In the genomic region with DNA sequence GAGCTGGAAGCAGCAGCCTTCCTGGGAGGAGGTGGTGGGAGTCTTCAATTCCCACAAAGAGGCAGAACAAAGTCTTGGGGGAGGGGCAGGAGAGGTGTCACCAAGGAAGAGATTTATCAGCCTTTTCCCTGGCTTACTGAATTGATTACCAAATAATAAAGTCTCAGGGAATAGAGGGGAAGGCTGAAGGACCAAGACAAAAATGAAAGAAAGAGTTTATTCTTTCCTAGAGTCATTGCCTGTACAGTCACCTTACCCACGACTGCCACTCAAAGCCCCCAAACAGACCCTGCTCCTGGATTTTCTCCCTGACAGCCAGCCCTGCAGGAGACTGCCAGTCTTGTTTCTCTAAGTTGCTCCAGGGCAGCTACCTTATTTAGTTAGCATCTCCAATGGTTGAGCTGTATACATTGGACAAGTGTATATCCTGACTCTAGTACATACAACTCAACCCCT, we compare ENCODE assay signal across 12 mouse cellular contexts. TPM values are rescaled to one million over a fixed set of nuclear protein-coding genes. Genes with fewer than 3 reads are reported as not detected.
DNase-seq lines count a peak whose midpoint lies in the region; ATAC-seq lines count a peak whose summit lies in the region.
"Had no signal": no experiment of that assay in that cellular context is flagged by ENCODE, and none has a peak within 500 bp of the region (broad histone marks: within the 10 kb centered on the region; RNA-seq: fewer than 3 reads in every experiment).

No protein-coding gene starts in this region.

- H3K9me3 ChIP-seq in forebrain, embryonic 10.5 days: no peaks in the 10 kb centered on the region
- H3K9me3 ChIP-seq in forebrain, embryonic 16.5 days (ENCODE audit: control insufficient read depth, low read length): no peaks in the 10 kb centered on the region
- H3K9me3 ChIP-seq in neural tube, embryonic 12.5 days: no peaks in the 10 kb centered on the region
- H3K9me3 ChIP-seq: liver, embryonic 12.5 days had no signal

- DNase-seq in forebrain, embryonic 10.5 days (ENCODE audit: extremely low spot score, low spot score): no peak
- peak; percentile 53 for DNase-seq in mesoderm, embryonic 11.5 days (ENCODE audit: low read depth, low spot score)
- no peak for DNase-seq in frontal cortex, adult 2 months (ENCODE audit: extremely low spot score in 1 of 2, low spot score in 1 of 2)
- DNase-seq in lung, postnatal 14 days: no peak
- DNase-seq: kidney, adult 2 months had no signal

- H3K27ac ChIP-seq in forebrain, embryonic 10.5 days: peak overlapping the region; percentile 44
- H3K27ac ChIP-seq in forebrain, embryonic 16.5 days (ENCODE audit: low read length): no peak overlapping the region
- H3K27ac ChIP-seq in neural tube, embryonic 12.5 days: no peak overlapping the region
- H3K27ac ChIP-seq: layer of hippocampus, adult 2 months; liver, embryonic 12.5 days had no signal

- peaks cover 16% of the 10 kb centered on the region for H3K4me1 ChIP-seq in forebrain, embryonic 10.5 days
- no peaks in the 10 kb centered on the region for H3K4me1 ChIP-seq in forebrain, embryonic 16.5 days (replicated peaks; ENCODE audit: control insufficient read depth, insufficient read depth, low read length)
- peaks cover 18% of the 10 kb centered on the region for H3K4me1 ChIP-seq in neural tube, embryonic 12.5 days
- H3K4me1 ChIP-seq: liver, embryonic 12.5 days had no signal

- no peak overlapping the region for H3K4me2 ChIP-seq in forebrain, embryonic 16.5 days (ENCODE audit: low read length)
- no peak overlapping the region for H3K4me2 ChIP-seq in neural tube, embryonic 12.5 days (replicated peaks)
- H3K4me2 ChIP-seq: liver, embryonic 12.5 days had no signal

- ATAC-seq in forebrain, embryonic 16.5 days: 0 out of 2 replicates have a peak, but pooled peaks have one; percentile 15
- ATAC-seq in neural tube, embryonic 12.5 days (ENCODE audit: low FRiP score, low read depth): peak; percentile 62
- ATAC-seq in activated CD4-positive, CD25-positive, alpha-beta regulatory T cell, adult 4 months: no peak
- ATAC-seq: liver, embryonic 12.5 days; lung, postnatal 0 days; Patski had no signal

- H3K9ac ChIP-seq in forebrain, embryonic 16.5 days (replicated peaks; ENCODE audit: low read depth, low read length): no peak overlapping the region
- H3K9ac ChIP-seq in neural tube, embryonic 12.5 days: no peak overlapping the region
- H3K9ac ChIP-seq: liver, embryonic 12.5 days had no signal

- no peak overlapping the region for H3K4me3 ChIP-seq in forebrain, embryonic 10.5 days
- no peak overlapping the region for H3K4me3 ChIP-seq in forebrain, embryonic 16.5 days (replicated peaks; ENCODE audit: low read length)
- no peak overlapping the region for H3K4me3 ChIP-seq in neural tube, embryonic 12.5 days
- H3K4me3 ChIP-seq: layer of hippocampus, adult 2 months; liver, embryonic 12.5 days had no signal

- 15% methylated on average over 1 of the region's 1 CpGs for WGBS in forebrain, embryonic 10.5 days
- whole genome bisulfite sequencing in forebrain, embryonic 16.5 days: 8% methylated on average over 1 of the region's 1 CpGs
- WGBS in neural tube, embryonic 12.5 days: 5% methylated on average over 1 of the region's 1 CpGs

- H3K27me3 ChIP-seq in forebrain, embryonic 10.5 days (ENCODE audit: poor library complexity, severe bottlenecking): no peaks in the 10 kb centered on the region
- H3K27me3 ChIP-seq in forebrain, embryonic 16.5 days (replicated peaks; ENCODE audit: control insufficient read depth, insufficient read depth, low read length): no peaks in the 10 kb centered on the region
- no peaks in the 10 kb centered on the region for H3K27me3 ChIP-seq in neural tube, embryonic 12.5 days (replicated peaks)
- H3K27me3 ChIP-seq: liver, embryonic 12.5 days had no signal

- no peaks in the 10 kb centered on the region for H3K36me3 ChIP-seq in forebrain, embryonic 10.5 days (replicated peaks)
- no peaks in the 10 kb centered on the region for H3K36me3 ChIP-seq in forebrain, embryonic 16.5 days (ENCODE audit: control insufficient read depth, insufficient read depth)
- no peaks in the 10 kb centered on the region for H3K36me3 ChIP-seq in neural tube, embryonic 12.5 days
- H3K36me3 ChIP-seq: liver, embryonic 12.5 days had no signal

RNA-seq across cellular contexts. Expression of a gene that starts 25.6 kb away (rescaled TPM):
- polyA plus RNA-seq in forebrain, embryonic 10.5 days (2016; fragmentation: Nextera tagmentation; extraction: Ambion mirVana): 37.6 and 38.8 TPM in 2 replicates
- 20.7 and 34.3 TPM in 2 replicates for polyA plus RNA-seq in forebrain, embryonic 16.5 days (2015; fragmentation: Nextera tagmentation; extraction: Ambion mirVana)
- 37.8 and 42.3 TPM in 2 replicates for polyA plus RNA-seq in neural tube, embryonic 12.5 days (2016; fragmentation: Nextera tagmentation; extraction: Ambion mirVana)
- polyA plus RNA-seq in activated CD4-positive, CD25-positive, alpha-beta regulatory T cell, adult 4 months (2017; shearing (Covaris generic)): not detected
- 1.2 TPM in 2 replicates for polyA plus RNA-seq in frontal cortex, adult 2 months (2012; rRNA removed)

RNA-seq across cellular contexts. Expression of a gene that starts 35.3 kb away (rescaled TPM):
- 0.30 and 0.47 TPM in 2 replicates for polyA plus RNA-seq in forebrain, embryonic 10.5 days (2016; fragmentation: Nextera tagmentation; extraction: Ambion mirVana)
- 12.3 and 14.9 TPM in 2 replicates for polyA plus RNA-seq in forebrain, embryonic 16.5 days (2015; fragmentation: Nextera tagmentation; extraction: Ambion mirVana)
- 2.1 and 2.9 TPM in 2 replicates for polyA plus RNA-seq in neural tube, embryonic 12.5 days (2016; fragmentation: Nextera tagmentation; extraction: Ambion mirVana)
- polyA plus RNA-seq in activated CD4-positive, CD25-positive, alpha-beta regulatory T cell, adult 4 months (2017; shearing (Covaris generic)): not detected
- polyA plus RNA-seq in frontal cortex, adult 2 months (2012; rRNA removed): 63.6 and 64.7 TPM in 2 replicates

Comparison
In these comparisons a context has a peak if more than half of its experiments do, and no peak if none do; other contexts are left out.
1. RNA of a gene that starts 25.6 kb away (polyA plus RNA-seq): 37.8 to 42.3 TPM in neural tube, embryonic 12.5 days, 37.6 to 38.8 TPM in forebrain, embryonic 10.5 days and 20.7 to 34.3 TPM in forebrain, embryonic 16.5 days; 1.2 TPM in frontal cortex, adult 2 months and not detected in activated CD4-positive, CD25-positive, alpha-beta regulatory T cell, adult 4 months; every median in the first group is over 10 times any median in the second.